Mouse (Mus musculus) lung, postnatal 10 days (tissue): ENCODE measurements around the gene Rubcnl.

Source experiments
- DNase-seq: peaks from one replicate; pipeline ENCODE4 v3.0.0; 2021

The Rubcnl gene

DNA sequence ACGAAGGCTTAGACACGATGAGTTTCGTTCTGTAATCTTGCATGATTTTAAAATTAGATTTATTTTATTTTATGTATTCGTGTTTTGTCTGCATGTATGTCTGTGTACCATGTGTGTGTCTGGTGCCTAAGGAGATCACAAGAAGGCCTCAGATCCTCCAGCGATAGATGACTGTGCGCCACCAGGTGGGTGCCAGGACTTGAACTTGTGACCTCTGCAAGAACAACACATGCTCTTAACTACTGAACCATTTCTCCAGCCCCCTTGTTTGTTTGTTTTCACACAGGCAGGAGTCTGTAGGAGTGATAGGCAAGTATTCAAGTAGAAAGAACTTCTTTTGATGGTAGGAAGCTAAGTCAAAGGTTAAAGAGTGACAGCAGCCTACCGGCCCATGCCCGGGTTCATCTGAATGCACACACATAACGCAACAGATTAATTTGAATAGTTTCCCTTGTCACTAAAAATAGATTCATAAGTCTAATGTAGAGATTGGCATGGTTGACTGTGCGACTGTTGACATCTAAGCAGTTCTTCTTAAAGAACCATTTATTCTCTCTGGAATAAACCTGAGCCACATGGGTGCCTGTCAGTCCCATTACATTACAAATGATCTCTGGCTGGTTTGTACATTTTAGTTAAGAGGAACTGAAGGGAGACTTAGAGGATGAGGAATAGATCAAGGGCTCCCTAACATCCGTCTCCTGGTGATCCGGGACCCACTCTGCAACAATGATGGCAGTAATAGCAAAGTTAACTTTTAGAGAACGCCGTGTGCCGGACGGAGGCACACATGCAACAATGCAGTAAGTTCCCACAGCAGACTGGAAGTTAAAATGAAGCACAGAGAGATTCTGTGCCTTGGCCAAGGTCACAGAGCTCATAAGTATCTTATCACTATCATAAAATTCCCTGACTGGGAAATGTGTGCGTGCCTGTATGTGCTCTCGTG lies 2.3 kb downstream of the Rubcnl start:
- DNase-seq: no peak

DNA sequence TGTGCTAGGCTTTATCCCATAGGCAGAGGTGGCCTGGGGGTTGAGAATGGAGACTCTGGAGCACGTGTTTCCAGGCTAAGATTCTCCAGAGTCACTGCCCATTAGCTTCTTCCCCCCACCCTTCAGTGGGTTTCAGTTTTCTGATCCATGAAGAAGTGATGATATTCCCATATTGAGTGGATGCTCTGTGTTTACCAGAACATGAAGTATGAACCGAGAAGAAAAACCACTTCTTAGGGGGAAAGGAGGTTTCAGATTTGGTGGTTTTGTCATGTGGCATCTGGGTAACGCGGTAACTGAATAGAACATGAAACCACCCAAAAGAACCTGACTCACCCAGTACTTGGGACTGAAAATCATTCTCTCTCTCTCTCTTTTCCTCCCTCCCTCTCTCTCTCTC lies 3.0 kb downstream of the Rubcnl start:
- DNase-seq: no peak

DNA sequence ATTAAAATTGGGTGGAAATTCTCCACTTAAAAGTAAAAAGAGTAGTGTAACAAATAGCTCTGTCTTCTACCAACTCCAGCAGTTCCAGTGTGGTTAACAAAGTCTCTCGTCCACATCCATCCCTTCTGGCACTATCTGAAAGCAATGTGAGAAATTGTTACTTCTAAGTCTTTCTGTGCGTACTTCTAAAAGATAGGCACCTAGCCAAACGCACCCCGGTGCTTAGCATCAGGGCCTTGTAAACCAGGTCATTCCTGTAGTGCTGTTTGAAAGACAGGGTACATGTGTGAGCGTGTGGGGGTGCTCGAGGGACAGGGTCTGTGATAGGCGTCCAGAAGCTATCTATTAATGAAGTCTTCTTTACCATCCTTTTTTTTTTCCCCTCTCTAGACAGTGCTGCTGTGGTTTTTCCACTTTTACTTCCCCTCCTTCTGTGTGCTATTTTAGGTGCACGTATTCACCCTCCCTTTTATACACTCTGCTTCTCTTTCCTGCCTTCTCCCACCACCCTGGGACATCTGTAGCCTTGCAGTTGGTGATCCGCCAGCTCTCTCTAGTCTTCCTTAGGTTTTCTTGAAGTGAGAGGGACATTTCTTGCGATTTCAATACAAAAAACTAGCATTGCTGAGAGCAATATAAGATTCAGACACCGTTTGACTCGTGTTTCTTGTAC lies 4.9 kb downstream of the Rubcnl start:
- DNase-seq: no peak

DNA sequence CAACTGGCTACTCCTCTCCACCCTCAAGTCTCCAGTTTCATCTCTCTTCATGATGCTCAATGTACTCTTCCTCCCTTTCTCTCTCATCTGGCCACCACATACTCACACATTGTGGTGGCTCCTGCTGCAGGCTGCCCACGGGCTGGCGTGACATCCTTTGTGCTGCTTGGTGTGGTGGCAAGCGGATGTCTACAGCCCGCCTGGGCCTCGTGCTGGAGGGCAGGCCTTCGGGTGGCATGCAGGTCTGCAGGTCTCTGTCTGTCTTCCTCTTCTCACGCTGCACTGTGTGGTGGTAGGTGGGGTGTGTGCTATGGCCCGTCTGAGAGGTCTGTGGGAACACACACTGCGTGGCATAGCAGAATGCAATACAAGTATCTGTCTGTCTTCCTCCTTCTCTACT lies 6.7 kb downstream of the Rubcnl start:
- DNase-seq: no peak

DNA sequence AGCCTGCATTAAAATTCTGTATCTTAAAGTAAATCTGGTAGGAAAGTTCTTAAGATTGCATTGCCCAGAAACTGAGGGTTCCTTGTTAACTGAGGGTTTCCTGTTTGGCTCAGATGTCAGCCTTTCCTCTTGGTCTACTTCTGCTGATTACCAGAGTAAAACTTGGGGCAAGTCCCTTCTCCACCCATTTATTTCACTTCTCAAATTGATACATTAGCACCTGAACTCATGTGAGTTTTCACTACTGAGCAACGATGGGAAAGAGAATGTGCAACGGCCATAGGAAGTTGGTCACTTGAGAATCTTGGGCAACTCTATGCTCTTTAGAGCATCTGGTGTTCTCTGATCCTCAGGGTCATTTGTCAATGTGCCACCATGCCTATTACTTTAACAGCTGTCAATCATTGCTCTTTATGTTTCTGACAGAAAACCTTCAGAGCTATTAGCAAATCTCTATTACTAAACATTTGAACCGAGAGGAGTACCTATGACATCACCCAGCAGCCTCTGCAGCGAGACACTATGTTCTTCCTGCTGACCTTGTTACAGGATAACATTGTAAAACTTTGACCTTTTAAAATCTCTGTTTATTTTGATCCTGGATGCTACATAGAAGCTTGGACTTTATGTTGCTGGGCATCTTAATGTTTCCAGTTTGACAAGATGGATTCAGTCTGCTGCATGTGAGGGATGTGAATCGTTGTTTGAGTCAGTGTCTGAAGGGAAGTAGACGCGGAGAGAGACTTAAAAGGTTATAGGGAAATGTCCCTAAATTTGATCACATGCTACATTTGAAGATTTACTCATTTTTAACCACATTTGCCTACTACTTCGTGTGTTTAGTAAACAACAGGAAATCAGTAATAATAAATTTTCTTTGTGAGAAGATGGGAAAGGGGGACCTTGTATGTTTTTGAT lies 9.2 kb downstream of the Rubcnl start:
- no peak for DNase-seq

DNA sequence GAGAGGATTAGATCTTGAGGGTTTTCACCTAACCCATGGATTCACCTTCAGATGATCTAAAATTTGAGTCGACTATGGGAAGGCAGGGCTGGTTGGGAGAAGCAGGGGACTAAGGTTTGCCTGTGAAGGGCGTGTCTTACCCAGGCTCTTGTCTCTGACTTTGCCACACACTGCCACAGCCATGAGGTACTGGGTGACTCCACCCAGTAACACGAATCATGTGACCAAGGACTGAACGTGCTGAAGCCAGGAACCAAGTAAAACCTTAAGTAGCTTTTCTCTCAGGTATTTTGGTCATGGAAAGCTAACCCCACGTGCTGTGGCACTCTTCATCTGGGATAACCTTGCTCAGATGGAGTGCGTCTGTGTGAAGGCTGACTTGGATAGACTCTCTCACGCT lies 14.9 kb downstream of the Rubcnl start:
- DNase-seq: no peak

DNA sequence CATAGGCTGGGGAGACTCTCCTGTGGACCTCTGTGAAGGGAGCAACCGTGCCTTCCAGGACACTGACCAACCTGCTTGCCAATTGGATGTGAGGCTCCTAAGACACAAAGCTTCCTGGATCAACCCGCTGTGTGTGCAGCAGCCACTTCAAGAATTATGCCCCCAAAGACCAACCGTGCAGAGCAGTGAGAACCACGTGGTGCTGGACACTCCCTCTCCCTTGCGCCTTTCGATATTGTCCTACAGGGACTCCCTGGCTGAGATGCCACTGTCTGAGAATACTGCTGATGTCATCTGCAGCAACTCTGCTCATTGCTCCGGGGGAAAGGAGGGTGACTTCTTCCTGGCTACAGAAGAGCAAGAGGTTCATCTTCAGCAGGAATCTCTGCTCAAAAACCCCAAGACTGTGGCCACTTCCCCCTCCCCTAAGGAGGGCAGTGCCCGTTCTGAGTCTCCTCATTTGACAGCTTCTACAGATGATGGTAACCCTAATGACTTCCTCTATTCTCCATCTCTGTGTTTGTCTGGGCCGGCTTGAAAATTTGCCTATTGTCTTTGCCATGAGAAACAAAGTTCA lies 16.3 kb downstream of the Rubcnl start:
- no peak for DNase-seq

DNA sequence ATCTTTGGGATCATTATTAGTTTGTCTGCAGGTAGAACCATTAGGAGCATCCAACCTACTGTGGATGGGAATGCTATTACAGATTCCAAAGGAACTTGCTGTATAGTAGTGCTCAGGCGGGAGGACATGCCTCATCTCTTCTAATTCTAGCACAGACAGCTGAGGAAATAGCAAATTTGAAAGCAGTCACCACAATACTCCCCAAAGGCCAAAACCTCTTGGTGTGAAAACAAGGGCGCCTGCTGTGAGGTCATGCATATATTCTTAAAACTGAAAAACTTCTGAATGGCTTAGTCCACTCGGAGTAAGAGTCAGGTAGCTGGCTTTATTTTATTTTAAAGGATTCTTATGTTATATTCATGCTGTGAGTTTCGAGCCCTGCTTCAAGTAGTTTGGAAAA lies 16.9 kb downstream of the Rubcnl start:
- DNase-seq: no peak

DNA sequence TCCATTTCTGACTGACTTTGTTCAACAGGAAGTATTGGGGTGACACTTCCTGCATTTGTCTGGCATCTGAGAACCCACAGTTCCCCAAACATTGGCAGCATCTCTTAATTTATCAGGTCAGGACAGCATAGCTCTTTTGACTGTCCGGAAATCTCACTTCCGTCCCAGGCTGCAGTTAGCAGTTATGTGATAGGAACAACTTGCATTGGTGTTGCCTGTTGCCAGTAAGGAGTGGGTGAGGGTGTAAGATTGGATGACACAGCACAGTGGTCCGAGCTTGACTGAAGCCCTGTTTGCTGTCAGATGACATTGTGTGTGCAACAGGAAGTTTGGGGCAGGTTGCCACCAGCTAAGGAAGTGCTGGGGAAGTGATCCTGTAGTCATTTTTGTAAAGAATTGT lies 18.4 kb downstream of the Rubcnl start:
- peak; percentile 53 for DNase-seq

DNA sequence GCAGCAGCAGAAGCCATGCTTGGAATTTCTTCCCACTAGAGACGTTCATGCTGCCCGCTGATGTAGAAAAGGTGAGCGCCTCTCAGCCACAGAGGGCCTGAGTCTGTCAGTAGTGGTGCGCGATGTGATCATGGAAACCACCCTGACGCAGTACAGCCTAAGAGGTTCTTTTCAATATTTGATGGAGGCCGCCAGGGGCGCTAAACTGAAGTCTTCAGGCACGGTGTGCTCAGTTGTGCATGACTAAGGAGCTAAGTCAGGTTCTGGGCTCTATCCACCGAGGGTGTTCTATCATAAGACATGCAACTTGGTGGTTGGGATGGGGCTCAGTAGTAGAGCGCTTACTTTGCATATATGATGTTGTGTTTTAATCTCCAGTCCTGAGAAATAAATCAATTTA lies 19.6 kb downstream of the Rubcnl start:
- DNase-seq: no peak

DNA sequence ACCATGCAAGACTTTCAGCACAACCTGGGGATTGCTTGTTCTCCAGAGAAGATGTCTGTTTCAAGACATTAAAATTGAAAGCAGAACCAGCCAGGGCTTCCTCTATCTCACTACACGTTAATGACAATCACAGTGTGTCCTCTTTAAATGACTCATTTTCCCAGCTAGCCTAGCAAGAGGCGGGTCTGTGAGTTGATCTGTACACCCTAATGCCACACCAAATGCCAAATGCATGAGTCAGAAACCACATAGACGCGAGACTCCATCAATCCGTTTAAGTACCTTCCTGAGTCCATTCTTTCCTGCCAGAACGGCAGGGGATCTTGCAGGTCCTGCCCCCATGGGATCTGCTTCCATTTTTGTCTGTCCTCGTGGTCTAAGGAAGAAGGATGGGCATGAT lies 29.4 kb downstream of the Rubcnl start:
- DNase-seq: no peak

DNA sequence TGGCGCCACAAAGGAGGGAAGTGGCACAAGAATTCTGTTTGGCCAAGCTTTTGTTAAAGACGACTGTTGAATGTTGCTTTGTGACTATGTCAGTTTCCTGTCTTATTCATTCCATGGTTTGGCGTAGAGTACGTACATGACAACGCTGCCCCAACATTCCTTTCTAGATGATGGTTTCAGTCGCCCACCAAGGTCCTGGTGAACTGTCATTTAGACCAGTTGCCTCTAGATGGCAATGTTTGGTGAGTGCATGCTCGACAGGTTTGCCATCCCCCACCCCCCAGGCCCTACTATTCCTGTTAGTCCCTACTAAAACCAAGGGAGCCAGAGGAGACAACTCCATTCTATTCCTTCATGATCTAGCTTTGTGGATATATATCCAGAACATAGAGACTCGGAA lies 36.6 kb downstream of the Rubcnl start:
- peak; percentile 20 for DNase-seq

DNA sequence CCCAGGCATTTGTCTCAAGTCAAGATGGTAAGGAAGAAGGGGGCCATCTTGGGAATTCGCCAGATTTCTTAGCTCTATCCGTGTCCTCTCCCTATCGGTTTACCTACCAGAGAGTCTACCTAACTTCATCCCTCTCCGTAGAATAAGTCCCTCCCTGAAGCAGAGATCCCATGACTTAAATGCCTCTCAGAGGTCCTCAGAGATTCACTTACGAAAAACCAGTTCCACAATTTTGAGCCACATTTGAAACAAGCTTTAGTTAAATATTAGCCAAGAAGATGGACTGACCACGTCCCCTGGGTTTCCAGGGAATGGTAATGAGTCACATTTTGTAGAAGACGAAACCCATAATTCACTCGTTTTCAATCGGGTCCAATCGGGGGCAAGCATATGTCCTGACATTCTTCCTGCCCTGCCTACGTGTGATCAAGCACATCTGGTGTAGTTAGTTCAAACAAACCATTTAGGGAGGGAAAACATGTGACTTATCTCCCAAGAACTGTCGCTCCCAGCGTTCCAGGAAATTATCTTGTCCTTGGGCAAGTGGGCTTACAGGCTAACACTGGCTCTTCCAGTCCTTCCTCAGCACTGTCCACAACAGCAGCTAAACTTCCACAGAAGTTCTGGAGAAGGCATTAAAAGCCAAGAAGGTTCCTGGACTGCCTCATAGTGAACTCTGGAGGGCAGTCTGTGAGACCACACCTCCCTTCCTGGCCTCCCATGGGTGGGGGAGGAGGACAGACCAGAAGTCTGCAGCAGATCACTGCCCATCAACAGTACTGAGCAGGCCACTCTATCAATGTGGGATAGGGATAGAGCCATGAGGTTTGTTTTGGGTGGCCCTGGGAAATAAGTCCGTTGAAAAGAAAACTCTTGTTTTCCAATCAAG lies 38.9 kb downstream of the Rubcnl start:
- no peak for DNase-seq

DNA sequence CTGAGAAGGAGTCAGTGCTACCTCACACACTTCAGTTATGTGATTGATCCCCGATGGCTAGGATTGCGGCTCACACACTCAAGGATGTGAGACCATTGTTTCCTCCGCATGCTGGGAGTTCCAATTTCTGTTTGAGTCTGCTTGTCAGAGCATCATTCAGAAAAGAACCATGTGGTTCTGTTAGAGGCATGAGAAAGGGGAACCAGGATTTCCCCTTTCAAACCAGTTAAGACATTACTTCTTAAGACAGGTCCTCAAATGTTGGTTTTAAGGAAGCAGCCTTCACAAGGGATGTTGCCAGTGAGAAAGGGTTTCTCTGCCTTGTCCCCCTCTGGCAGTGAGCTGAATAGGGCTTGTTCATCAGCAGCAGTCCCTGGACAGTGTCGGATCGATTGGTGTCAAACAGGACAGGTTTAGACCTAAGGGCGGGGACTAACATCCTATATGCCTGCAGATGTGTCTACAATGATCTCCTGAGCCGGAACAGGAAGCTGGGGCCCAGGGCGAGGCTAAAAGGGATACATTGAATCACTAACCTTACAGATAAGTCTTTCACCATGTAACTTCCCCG lies 41.1 kb downstream of the Rubcnl start:
- DNase-seq: no peak

DNA sequence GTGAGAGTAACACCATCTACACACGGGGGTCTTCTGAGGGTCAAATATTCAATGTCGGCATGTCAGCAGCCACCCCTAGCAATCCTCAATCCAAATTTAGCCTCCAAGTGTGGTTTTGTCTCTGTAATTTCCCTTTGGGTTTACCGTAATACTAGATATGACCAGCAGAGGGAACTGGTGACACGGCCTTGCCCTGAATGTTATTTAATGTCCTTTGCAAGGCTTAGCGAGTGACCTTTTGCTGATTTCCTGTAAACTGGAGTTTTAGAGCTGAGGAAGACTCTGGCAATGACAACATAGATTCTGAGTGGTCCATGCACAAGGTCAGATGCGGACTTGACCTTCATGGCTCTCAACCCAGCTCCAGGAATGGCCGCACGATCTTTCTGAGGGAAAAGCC lies 44.7 kb downstream of the Rubcnl start:
- peak; percentile 66 for DNase-seq

DNA sequence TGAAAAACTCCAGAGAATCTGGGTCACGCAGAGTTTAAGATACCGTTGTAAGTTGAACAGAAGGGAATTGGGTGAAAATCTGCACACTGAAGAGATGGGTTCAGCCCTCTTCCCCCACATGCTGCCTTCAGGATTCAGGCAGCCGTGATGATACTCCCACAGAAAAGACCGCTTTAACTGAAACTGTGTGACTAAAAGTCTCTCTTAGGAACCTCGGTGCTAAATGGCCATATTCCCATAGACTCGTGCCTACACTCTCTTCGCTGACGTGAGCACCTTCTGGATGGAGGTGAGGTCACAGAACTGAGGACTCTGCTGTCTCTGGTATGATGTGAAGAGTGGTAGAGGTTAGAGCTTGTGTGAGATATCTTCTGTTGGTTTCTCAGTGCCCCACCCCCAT lies 48.1 kb downstream of the Rubcnl start:
- no peak for DNase-seq

DNA sequence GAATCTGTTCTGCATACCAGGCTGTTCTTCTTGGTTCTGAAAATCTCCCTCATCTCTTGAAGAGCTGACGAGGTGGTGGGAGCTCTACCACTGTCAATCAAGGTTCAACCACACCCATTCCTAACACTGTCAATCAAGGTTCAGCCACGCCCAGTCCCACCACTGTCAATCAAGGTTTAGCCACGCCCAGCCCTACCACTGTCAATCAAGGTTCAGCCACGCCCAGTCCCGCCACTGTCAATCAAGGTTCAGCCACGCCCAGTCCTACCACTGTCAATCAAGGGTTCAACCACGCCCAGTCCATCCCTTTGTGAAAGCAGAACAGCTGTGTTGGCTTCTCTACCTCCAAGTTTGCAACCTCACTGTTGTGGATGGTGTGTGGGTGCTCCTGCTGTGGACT lies 48.7 kb downstream of the Rubcnl start:
- peak; percentile 30 for DNase-seq

DNA sequence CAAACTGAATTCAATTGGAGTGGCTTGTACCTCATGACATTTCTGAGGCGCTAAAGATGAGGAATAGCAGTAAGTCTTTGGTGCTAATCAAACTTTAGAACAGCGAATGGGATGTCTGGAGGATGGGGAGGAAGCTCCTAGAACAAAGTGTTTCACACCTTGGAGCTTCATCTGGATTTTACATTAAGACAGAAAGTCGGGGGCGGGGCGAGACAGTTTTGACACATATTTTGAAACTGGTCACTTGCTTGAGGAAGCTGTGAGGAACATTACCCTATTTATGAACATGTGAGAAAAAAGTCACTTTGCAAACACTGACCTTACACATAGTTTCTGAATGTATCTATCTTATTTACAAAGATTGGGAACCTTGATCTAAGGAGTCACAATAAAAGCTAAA lies 49.4 kb downstream of the Rubcnl start:
- DNase-seq: no peak

DNA sequence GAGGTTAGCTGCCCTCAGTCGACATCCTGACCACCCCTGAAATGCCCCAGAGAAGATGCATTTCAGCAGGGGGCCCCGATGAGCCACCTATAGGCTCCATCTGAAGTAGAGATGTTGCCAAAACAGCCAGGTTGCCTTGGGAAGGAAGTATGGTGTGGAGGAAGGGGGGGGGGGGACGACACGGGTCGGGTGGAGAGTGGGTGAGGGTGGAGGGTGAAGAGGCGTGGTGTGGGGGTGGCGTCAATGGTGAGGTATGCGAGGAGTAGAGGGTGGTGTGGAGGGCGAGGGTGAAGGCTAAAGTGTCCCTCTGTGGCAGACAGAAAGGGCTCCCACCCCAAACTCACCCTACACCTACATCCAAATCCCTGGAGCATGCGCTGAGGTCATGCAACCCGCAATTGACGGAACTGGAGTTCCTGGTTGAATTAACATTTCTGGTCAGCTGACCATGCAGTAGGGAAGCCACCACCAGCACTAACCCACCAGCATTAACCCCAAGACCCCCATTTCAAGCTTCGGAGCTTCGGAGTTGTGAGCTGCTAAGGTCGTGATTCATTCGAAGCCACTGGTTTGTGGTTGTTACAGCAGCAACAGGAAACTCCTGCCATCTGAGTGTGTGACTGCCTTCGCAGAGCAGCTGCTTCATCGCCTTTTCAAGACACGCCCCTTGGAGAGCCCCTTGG lies 52.7 kb downstream of the Rubcnl start:
- peak; percentile 16 for DNase-seq

DNA sequence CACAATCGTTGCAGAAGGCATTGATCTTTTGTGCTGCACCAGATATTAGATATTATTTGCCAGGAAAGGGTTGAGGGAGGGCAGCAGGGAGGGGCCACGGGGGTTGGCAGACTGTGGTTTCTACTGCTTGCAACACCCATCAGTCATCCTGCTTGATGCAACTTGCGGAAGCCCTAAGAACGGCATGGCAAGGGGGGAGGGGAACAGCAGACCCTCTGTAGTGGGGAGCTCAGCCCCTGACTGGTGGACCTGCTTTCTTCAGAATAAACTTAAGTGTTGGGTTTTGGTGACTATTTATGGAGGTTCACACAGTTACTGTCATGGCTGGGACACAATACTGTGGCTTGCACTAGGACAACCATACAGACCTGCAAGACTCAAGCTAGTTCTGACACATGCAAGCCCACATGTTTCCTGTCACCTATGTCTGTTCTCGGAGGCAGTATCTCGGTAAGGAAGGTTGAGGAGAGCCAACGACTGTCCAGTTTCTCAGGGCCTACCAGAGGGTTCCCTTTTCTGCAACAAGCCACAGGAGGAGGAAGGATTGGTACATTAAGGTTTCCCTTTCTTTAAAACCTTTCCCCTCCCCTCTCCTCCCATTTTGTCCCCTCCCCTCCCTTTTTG lies 53.6 kb downstream of the Rubcnl start:
- DNase-seq: peak; percentile 21
